Mouse (Mus musculus) liver, embryonic 13.5 days (tissue): ENCODE results near the gene Bcl2l15. TPM values are rescaled to one million over a fixed set of nuclear protein-coding genes. Genes with fewer than 3 reads are reported as not detected.

Experiments used
- ATAC-seq: fragments of 200-750 bp; cut with Nextera tagmentation; 2 replicates; pipeline ENCODE4 v1.8.0; 2017; ENCODE audit warnings: low read depth, mild to moderate bottlenecking, moderate number of reproducible peaks, moderate library complexity
- DNase-seq: peaks from one replicate; pipeline ENCODE4 v3.0.0; 2022
- H3K27ac ChIP-seq: fragments of 300-500 bp; sonication (generic); 2 replicates; pipeline ENCODE4 v1.5.1; 2015; ENCODE audit warnings: moderate library complexity, mild to moderate bottlenecking, inconsistent platforms
- H3K27me3 ChIP-seq: fragments of 300-500 bp; sonication (generic); 2 replicates; pipeline ENCODE4 v1.6.1; 2015; ENCODE audit warnings: mild to moderate bottlenecking, inconsistent platforms
- H3K36me3 ChIP-seq: fragments of 300-500 bp; sonication (generic); 2 replicates; pipeline ENCODE4 v1.6.1; 2015; ENCODE audit warnings: mild to moderate bottlenecking, inconsistent platforms
- H3K4me1 ChIP-seq: fragments of 300-500 bp; sonication (generic); replicated peaks from 2 replicates; pipeline ENCODE4 v1.6.1; 2015; ENCODE audit warnings: inconsistent platforms
- H3K4me2 ChIP-seq: fragments of 300-500 bp; sonication (generic); 2 replicates; pipeline ENCODE4 v1.6.1; 2015; ENCODE audit warnings: inconsistent platforms, mild to moderate bottlenecking, moderate library complexity
- H3K4me3 ChIP-seq: fragments of 300-500 bp; sonication (generic); replicated peaks from 2 replicates; pipeline ENCODE4 v1.5.1; 2015; ENCODE audit warnings: mild to moderate bottlenecking, inconsistent platforms
- H3K9ac ChIP-seq: fragments of 300-500 bp; sonication (generic); 2 replicates; pipeline ENCODE4 v1.6.1; 2015; ENCODE audit warnings: mild to moderate bottlenecking, inconsistent platforms
- H3K9me3 ChIP-seq: fragments of 300-500 bp; sonication (generic); replicated peaks from 2 replicates; pipeline ENCODE4 v1.6.1; 2016; ENCODE audit warnings: inconsistent platforms
- WGBS: fragments of 180-500 bp; shearing (Covaris S2); methylation state at CpG from one replicate; pipeline ENCODE4 v1.1.7; 2015; ENCODE audit not compliant: insufficient replicate concordance; 5-methylcytosine and 5-hydroxymethylcytosine counted together
- polyA plus RNA-seq: library from polyadenylated mRNA; unstranded; fragments of >200 nt; fragmentation: Nextera tagmentation; extraction: Ambion mirVana; gene quantifications from 2 replicates; pipeline ENCODE4 v1.2.1, GENCODE M21; 2015

The Bcl2l15 gene
- polyA plus RNA-seq, 1 experiment from 2014 or later, result 2.1 TPM

- Histone ChIP-seq H3K36me3 (no peaks in the 10 kb centered on the region), H3K4me2 (no peak overlapping the region), H3K9ac (no peak overlapping the region), H3K27me3 (no peaks in the 10 kb centered on the region), H3K27ac (no peak overlapping the region), H3K4me3 (no peak overlapping the region), H3K9me3 (no peaks in the 10 kb centered on the region), H3K4me1 (no peaks in the 10 kb centered on the region)
- WGBS, result 39% methylated on average over 7 of the region's 7 CpGs
- ATAC-seq, result no peak
- DNase-seq, result no peak
Measured at GRCm38 (mm10) chr3:103874329-103874728, 41.9 kb downstream of the Bcl2l15 start.

GRCm38 (mm10) chr3:103885946-103886345 lies 53.5 kb downstream of the Bcl2l15 start:
- 72% methylated on average over 11 of the region's 11 CpGs for WGBS
- H3K4me3 ChIP-seq, result no peak overlapping the region
- no peak for ATAC-seq
- H3K4me1 ChIP-seq, result no peaks in the 10 kb centered on the region
- no peak overlapping the region for H3K4me2 ChIP-seq
- no peak overlapping the region for H3K9ac ChIP-seq
- no peaks in the 10 kb centered on the region for H3K9me3 ChIP-seq
- H3K36me3 ChIP-seq, result no peaks in the 10 kb centered on the region
- H3K27me3 ChIP-seq, result no peaks in the 10 kb centered on the region
- no peak overlapping the region for H3K27ac ChIP-seq
- DNase-seq, result no peak

- Histone ChIP-seq H3K4me3 (no peak overlapping the region), H3K36me3 (no peaks in the 10 kb centered on the region), H3K9me3 (no peaks in the 10 kb centered on the region), H3K27ac (no peak overlapping the region), H3K9ac (no peak overlapping the region), H3K27me3 (no peaks in the 10 kb centered on the region), H3K4me1 (no peaks in the 10 kb centered on the region), H3K4me2 (no peak overlapping the region)
- DNase-seq (no peak), ATAC-seq (no peak)
- WGBS, result 33% methylated on average over 3 of the region's 3 CpGs
Measured at GRCm38 (mm10) chr3:103887581-103887980, 55.2 kb downstream of the Bcl2l15 start.

DNA sequence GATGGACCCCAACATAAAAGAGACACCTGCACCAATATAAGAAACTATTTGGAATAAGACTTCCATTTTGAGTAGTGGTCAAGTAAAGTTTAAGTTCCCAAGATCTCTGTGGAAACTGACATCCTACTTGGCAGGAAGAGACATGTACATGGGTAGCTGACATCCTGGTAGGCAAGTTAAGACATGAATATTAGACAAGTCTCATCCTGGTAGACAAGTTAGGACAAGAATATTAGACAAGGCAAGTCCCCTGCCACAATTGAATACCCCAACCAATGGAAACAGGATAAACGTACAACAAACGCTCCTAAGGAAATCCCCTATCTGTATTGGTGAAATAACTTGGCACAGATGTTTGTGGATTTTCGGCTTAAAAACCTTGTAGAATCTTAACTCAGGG lies 61.0 kb downstream of the Bcl2l15 start:
- Histone ChIP-seq H3K27me3 (no peaks in the 10 kb centered on the region), H3K4me1 (no peaks in the 10 kb centered on the region), H3K4me2 (no peak overlapping the region), H3K36me3 (no peaks in the 10 kb centered on the region), H3K9ac (no peak overlapping the region), H3K27ac (no peak overlapping the region), H3K9me3 (no peaks in the 10 kb centered on the region), H3K4me3 (no peak overlapping the region)
- 75% methylated on average over 3 of the region's 3 CpGs for WGBS
- no peak for DNase-seq
- ATAC-seq, result no peak

Other genes starting within 250 kb of the Bcl2l15 start
- gene Atg4a-ps, start 186.5 kb upstream of the Bcl2l15 start, polyA plus RNA-seq, result 0.18 and 0.21 TPM in 2 replicates
- gene Olfml3, start 94.6 kb upstream of the Bcl2l15 start, polyA plus RNA-seq, result 2.7 and 2.8 TPM in 2 replicates
- not detected in 2 replicates for gene Gm10964, start 93.2 kb upstream of the Bcl2l15 start, polyA plus RNA-seq
- gene Hipk1, start 41.0 kb upstream of the Bcl2l15 start, polyA plus RNA-seq, result 12.8 and 14.2 TPM in 2 replicates
- gene Dclre1b, start 23.2 kb upstream of the Bcl2l15 start, polyA plus RNA-seq, result 30.3 and 33.0 TPM in 2 replicates
- 13.2 and 15.1 TPM in 2 replicates for gene Ap4b1, start 23.1 kb upstream of the Bcl2l15 start, polyA plus RNA-seq
- gene Gm43064, start 23.0 kb upstream of the Bcl2l15 start, polyA plus RNA-seq, result 0.42 and 0.67 TPM in 2 replicates
- 2.0 and 2.2 TPM in 2 replicates for gene Ptpn22, start 27.2 kb downstream of the Bcl2l15 start, polyA plus RNA-seq
- gene Rsbn1, start 81.5 kb downstream of the Bcl2l15 start, polyA plus RNA-seq, result 4.2 and 5.2 TPM in 2 replicates
- gene Phtf1, start 135.5 kb downstream of the Bcl2l15 start, polyA plus RNA-seq, result 6.7 and 6.8 TPM in 2 replicates